Mouse (Mus musculus) olfactory bulb, adult 2 months (tissue): ENCODE data around the gene Tmed9. TPM values are rescaled to one million over a fixed set of nuclear protein-coding genes. Genes with fewer than 3 reads are reported as not detected.
A peak's percentile ranks its signal among the peaks of the same experiment; 100 is the strongest.
"Not testable (repeated sequence)": the region's sequence is repeated elsewhere in the genome, so short reads cannot be mapped to it uniquely, and the experiment has no call there.

ENCODE experiments used
- H3K27ac ChIP-seq: fragments of 200-500 bp; 2 replicates; pipeline ENCODE4 v1.5.1; 2012; ENCODE audit warnings: low read depth, low read length; ENCODE audit not compliant: insufficient read depth
- H3K4me1 ChIP-seq: fragments of 200-500 bp; 2 replicates; pipeline ENCODE4 v1.6.1; 2012; ENCODE audit warnings: low read length; ENCODE audit not compliant: control insufficient read depth, insufficient read depth
- H3K4me3 ChIP-seq: fragments of 200-500 bp; 2 replicates; pipeline ENCODE4 v1.5.1; 2012; ENCODE audit warnings: mild to moderate bottlenecking, low read depth, low read length, moderate library complexity; ENCODE audit not compliant: insufficient read depth
- CTCF ChIP-seq: fragments of 200-500 bp; IDR thresholded peaks from 2 replicates; pipeline ENCODE4 v1.5.1; 2012; ENCODE audit warnings: low read depth, mild to moderate bottlenecking, low read length, moderate library complexity; ENCODE audit not compliant: insufficient read depth
- POLR2A ChIP-seq: fragments of 200-500 bp; IDR thresholded peaks from 2 replicates; pipeline ENCODE4 v1.6.1; 2012; ENCODE audit warnings: mild to moderate bottlenecking, low read depth, low read length, moderate library complexity; ENCODE audit not compliant: insufficient read depth
- WGBS: fragments of 180-500 bp; shearing (Covaris S2); methylation state at CpG from one replicate; pipeline ENCODE4 v1.1.7; 2018; 5-methylcytosine and 5-hydroxymethylcytosine counted together
- polyA plus RNA-seq: library from polyadenylated mRNA; stranded (reverse); fragments of >200 nt; gene quantifications from 2 replicates; pipeline ENCODE4 v1.2.4, GENCODE M21; 2012; ENCODE audit warnings: low replicate concordance; ENCODE audit not compliant: missing spikeins, insufficient read depth, insufficient read length

Gene Tmed9
- polyA plus RNA-seq, 1 experiment = not detected

DNA sequence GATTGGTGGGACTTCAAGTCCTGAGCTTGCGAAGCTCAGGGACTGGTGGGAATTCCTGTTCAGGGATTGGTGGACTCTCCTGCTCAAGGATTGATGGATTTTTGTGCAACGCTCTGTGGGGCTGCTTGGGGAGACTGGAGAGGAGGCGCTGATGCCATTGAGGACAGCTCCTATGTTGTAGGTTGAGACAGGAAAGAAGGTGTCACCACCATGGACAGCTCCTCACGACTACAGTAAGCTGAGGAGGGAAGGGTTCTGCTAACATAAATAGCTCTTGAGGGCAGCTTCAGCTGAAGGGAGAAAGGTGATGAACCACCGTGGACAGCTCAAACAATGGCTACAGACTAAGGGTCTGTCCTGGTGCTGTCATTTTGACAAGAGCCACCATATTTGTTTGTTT is 2.4 kb downstream of the Tmed9 start:
- TF ChIP-seq CTCF = no peak
- TF ChIP-seq POLR2A = no peak
- Histone ChIP-seq H3K4me3 (no peak overlapping the region), H3K4me1 (peaks cover 5% of the 10 kb centered on the region; the same call in 1 of the 2 replicates), H3K27ac (no peak overlapping the region)
- 72% methylated on average over 5 of the region's 5 CpGs for WGBS

DNA sequence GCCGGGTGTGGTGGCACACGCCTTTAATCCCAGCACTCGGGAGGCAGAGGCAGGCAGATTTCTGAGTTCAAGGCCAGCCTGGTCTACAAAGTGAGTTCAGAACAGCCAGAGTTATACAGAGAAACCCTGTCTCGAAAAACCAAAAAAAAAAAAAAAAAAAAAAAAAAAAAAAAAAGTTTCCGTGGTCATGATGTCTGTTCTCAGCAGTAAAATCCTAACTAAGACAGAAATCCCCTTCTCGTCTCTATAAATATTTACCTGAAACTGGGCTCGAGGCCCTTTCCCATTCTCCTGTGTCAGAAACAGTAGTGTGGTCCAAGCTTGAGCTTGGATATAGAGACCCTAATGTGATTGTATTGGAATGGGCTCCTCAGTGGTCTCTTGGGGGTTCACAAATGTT is 3.3 kb downstream of the Tmed9 start:
- not testable (repeated sequence) for H3K27ac ChIP-seq, H3K4me3 ChIP-seq, H3K4me1 ChIP-seq
- 91% methylated on average over 7 of the region's 7 CpGs for WGBS

DNA sequence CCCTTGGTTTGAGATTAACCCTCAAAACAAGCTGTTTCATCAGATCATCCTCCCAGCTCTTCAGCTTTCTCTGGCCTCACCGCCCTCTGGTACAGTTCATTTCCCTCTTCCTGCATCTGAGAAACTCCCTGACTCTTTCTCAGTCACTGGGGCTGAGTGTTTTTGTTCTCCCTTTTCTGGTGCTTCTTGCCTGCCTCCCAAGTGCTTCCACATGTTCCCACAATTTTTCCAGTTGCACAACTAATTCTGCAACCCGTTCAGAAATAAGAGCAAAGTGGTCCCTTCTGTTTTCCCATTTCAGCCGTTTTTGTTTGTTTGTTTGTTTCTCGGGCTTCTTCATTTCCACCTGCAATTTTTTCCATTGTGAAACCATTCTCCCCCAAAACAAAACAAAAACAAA is 4.6 kb downstream of the Tmed9 start:
- 80% methylated on average over 4 of the region's 4 CpGs for WGBS
- Histone ChIP-seq H3K4me1 (no peaks in the 10 kb centered on the region), H3K27ac (no peak overlapping the region), H3K4me3 (no peak overlapping the region)
- TF ChIP-seq POLR2A (no peak), CTCF (no peak)

DNA sequence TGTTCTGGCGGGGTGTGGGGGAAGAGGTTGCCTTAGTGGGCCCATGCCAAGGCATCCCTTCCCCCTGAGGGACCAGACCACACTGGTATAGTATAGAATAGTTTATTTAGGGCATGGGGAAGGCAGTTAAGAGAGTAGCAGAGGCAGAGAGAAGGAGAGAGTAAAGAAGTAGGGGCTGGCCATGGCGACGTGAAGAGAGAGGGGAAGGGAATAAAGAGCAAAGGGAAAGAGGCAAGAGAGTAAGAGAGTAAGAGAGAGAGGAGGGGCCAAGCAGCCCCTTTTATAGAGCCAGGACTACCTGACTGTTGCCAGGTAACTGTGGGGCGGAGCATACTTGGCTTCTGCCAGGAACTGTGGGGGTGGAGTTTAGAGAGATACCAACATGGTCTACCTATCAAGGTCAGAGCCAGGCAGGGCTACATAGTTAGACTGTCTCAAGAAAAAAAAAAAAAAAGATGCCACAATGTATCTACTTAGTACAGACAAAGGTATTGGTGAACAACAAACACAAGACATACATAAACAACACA is 18.5 kb downstream of the Tmed9 start:
- Histone ChIP-seq H3K27ac (no peak overlapping the region), H3K4me3 (no peak overlapping the region), H3K4me1 (peaks cover 8% of the 10 kb centered on the region)
- 65% methylated on average over 4 of the region's 4 CpGs for WGBS
- TF ChIP-seq POLR2A (no peak), CTCF (no peak)

DNA sequence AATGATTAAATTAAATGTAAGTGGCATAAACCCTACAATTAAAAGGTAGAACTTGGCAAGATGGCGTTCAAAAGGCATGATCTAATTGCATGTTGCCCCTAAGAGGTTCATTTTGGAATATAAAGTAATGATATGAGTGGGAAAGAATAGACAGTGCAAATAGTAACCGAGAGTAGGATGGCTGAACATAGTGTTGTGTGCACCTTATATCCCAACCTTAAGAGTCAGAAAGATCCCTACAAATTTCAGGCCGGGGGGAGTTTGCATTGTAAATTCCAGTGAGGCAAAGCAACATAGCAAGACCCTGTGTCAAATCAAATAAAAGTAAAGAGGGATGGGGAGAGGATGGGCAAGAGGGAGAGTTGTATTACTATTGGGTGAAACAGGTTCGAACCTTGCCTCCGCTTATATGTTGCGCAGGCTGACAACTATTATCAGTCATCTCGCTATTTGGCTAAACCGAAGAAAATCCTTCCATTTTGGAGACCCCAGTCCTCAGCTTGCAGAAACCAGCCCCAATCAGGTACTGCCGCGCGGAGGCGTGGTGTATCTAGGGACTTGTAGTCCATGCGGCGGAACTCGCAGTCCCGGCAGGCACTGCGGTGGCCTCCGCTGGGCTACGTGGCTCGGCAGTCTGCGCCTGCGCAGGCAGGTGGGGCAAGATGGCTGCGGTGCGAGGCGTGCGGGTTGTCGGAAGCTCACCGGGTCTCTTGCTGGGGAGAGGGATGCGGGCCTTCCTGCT is 19.2 kb downstream of the Tmed9 start:
- peak; percentile 86 for TF ChIP-seq POLR2A
- no peak for TF ChIP-seq CTCF
- H3K27ac ChIP-seq = peak overlapping the region; percentile 78
- 2% methylated on average over 29 of the region's 29 CpGs for WGBS
- H3K4me1 ChIP-seq = peaks cover 8% of the 10 kb centered on the region
- H3K4me3 ChIP-seq = peak overlapping the region; percentile 70

DNA sequence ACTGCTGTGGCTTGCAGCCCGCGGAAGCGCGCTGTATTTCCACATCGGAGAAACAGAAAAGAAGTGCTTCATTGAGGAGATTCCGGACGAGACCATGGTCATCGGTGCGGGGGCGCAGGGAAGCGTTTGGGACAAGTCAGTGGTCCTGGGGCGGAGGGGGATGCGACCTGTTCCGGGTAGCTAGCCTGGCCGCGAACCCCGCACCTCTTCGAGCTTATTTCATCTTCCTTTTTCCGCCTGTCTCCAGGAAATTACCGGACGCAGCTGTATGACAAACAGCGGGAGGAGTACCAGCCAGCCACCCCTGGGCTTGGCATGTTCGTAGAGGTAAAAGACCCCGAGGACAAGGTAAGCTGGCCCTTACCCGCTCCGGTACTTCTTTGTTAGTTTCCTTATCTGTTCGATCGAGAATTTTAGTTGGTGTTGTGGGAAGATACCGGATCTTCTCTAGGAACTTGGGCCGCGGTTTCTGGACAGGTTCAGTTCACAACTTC is 19.8 kb downstream of the Tmed9 start:
- Histone ChIP-seq H3K4me1 (peaks cover 8% of the 10 kb centered on the region), H3K4me3 (peak overlapping the region; percentile 70), H3K27ac (peak overlapping the region; percentile 45; the same call in 1 of the 2 replicates)
- no peak for TF ChIP-seq POLR2A
- no peak for TF ChIP-seq CTCF
- under 1% methylated on average over 31 of the region's 31 CpGs for WGBS

DNA sequence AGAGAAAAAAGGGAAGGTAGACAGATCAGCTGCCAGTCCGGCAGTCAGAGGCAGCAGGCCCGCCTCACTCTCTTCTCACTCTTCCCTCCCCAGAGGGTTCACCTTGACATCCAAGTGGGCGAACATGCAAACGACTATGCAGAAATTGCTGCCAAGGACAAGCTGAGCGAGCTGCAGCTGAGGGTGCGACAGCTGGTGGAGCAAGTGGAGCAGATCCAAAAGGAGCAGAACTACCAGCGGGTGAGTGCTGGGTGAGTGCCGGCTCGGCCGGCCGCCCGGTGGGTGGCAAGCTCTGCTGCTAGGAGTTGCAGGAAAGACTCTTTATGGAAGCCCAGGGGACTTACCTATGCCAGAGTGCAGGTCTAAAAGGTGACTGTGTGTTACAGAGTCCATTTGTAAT is 21.8 kb downstream of the Tmed9 start:
- Histone ChIP-seq H3K4me1 (peaks cover 8% of the 10 kb centered on the region), H3K4me3 (no peak overlapping the region), H3K27ac (no peak overlapping the region)
- no peak for TF ChIP-seq POLR2A
- no peak for TF ChIP-seq CTCF
- 67% methylated on average over 12 of the region's 12 CpGs for WGBS

DNA sequence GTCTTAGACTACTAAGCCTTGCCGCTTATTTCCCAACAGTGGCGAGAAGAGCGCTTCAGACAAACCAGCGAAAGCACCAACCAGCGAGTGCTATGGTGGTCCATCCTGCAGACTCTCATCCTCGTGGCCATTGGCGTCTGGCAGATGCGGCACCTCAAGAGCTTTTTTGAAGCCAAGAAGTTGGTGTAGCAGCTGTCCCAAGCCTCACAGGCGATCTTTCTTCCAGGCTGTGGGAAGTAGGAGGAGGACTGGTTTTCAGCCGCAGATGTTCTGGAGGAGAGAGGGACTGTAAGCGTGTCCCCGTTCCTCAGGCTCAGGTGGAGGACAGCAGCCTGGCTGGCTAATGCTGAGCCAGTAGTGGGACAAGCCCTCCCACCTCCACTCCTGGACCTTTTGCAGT is 23.3 kb downstream of the Tmed9 start:
- TF ChIP-seq CTCF (no peak), POLR2A (no peak)
- Histone ChIP-seq H3K4me3 (no peak overlapping the region), H3K27ac (no peak overlapping the region), H3K4me1 (peaks cover 8% of the 10 kb centered on the region)
- WGBS = 93% methylated on average over 12 of the region's 12 CpGs
